In genomic region chr6:142941596-142942381, GRCm38 (mm10) we compare ENCODE assay signal across 15 mouse cellular contexts. TPM values are rescaled to one million over a fixed set of nuclear protein-coding genes. Genes with fewer than 3 reads are reported as not detected.
DNase-seq lines count a peak whose midpoint lies in the region; ATAC-seq and TF ChIP-seq lines count a peak whose summit lies in the region.
"Had no signal": no experiment of that assay in that cellular context is flagged by ENCODE, and none has a peak within 500 bp of the region (broad histone marks: within the 10 kb centered on the region; RNA-seq: fewer than 3 reads in every experiment).

No protein-coding gene starts in this region.

- DNase-seq in kidney, adult 8-10 months = peak; percentile 29 to 44
- DNase-seq in CD4-positive, CD25-positive, alpha-beta regulatory T cell, adult 2 months (ENCODE audit: low read depth, low spot score) = peak; percentile 62
- DNase-seq in thymus, postnatal 0 days (ENCODE audit: low spot score) = peak; percentile 50
- no peak for DNase-seq in heart, postnatal 4 days
- no peak for DNase-seq in left cerebral cortex, adult 2 months (ENCODE audit: extremely low spot score in 1 of 2, low spot score in 2 of 2)
- DNase-seq: cerebellum, adult 8-10 months; gastrocnemius, postnatal 14 days; lung, embryonic 14.5 days had no signal

- no peaks in the 10 kb centered on the region for H3K27me3 ChIP-seq in kidney, embryonic 15.5 days
- H3K27me3 ChIP-seq: CH12.LX; heart, embryonic 12.5 days; limb, embryonic 15.5 days had no signal

- no peak overlapping the region for H3K27ac ChIP-seq in kidney, embryonic 15.5 days
- H3K27ac ChIP-seq in left cerebral cortex, adult 2 months = no peak overlapping the region
- H3K27ac ChIP-seq: hindbrain, embryonic 10.5 days; limb, embryonic 15.5 days had no signal

- no peak overlapping the region for H3K9ac ChIP-seq in kidney, embryonic 15.5 days
- H3K9ac ChIP-seq: forebrain, postnatal 0 days; heart, embryonic 12.5 days; limb, embryonic 15.5 days; lung, embryonic 14.5 days had no signal

- H3K4me1 ChIP-seq in kidney, embryonic 15.5 days = peaks cover 19% of the 10 kb centered on the region

- no peak overlapping the region for H3K4me3 ChIP-seq in kidney, embryonic 15.5 days (replicated peaks)
- H3K4me3 ChIP-seq in left cerebral cortex, adult 2 months = no peak overlapping the region
- H3K4me3 ChIP-seq: heart, embryonic 12.5 days; hindbrain, embryonic 10.5 days; limb, embryonic 15.5 days had no signal

- intact Hi-C loops in left cerebral cortex, adult 2 months (cut with DNase I) = no loop called here

- ATAC-seq in kidney, embryonic 15.5 days (replicated peaks; ENCODE audit: low FRiP score) = no peak
- peak; percentile 19; the same call in 1 of the 2 replicates for ATAC-seq in granulocyte monocyte progenitor cell, adult 5-6 weeks (replicated peaks; ENCODE audit: poor library complexity, severe bottlenecking)

- 85% methylated on average over 11 of the region's 11 CpGs for WGBS in kidney, embryonic 15.5 days

- no peaks in the 10 kb centered on the region for H3K36me3 ChIP-seq in kidney, embryonic 15.5 days
- H3K36me3 ChIP-seq: heart, embryonic 12.5 days; limb, embryonic 15.5 days had no signal

- no peak overlapping the region for H3K4me2 ChIP-seq in kidney, embryonic 15.5 days
- H3K4me2 ChIP-seq: heart, embryonic 12.5 days; limb, embryonic 15.5 days; lung, embryonic 14.5 days had no signal

- TF ChIP-seq CTCF in left cerebral cortex, adult 2 months (IDR thresholded peaks at IDR 0.05) = no peak

- H3K9me3 ChIP-seq in kidney, embryonic 15.5 days (replicated peaks) = no peaks in the 10 kb centered on the region
- H3K9me3 ChIP-seq: heart, embryonic 12.5 days; hindbrain, embryonic 10.5 days; limb, embryonic 15.5 days had no signal

RNA-seq across cellular contexts. Expression of gene St8sia1, which starts 22.5 kb away (rescaled TPM):
- polyA plus RNA-seq in kidney, embryonic 15.5 days (2015; fragmentation: Nextera tagmentation; extraction: Ambion mirVana) = 3.0 and 3.1 TPM in 2 replicates
- not detected in 2 replicates for total RNA-seq in granulocyte monocyte progenitor cell, adult 5-6 weeks (2014; fragmentation: Nextera tagmentation)
- total RNA-seq in granulocyte monocyte progenitor cell, adult 5-6 weeks (2017) = not detected in 2 replicates
- 8.1 and 10.0 TPM in 2 replicates for polyA plus RNA-seq in thymus, postnatal 0 days (2015; fragmentation: Nextera tagmentation; extraction: Ambion mirVana)
- 1 to 10 TPM; 1.5 to 2.0 TPM for total RNA-seq in heart, postnatal 4 days (2021)
- total RNA-seq in left cerebral cortex, adult 2 months (2021) = 10 to 100 TPM; 29.8 to 30.8 TPM

Comparison
In these comparisons a context has a peak if more than half of its experiments do, and no peak if none do; other contexts are left out.
1. DNase-seq: peak in kidney, adult 8-10 months (2 of 2), CD4-positive, CD25-positive, alpha-beta regulatory T cell, adult 2 months (single experiment) and thymus, postnatal 0 days (single experiment); none in heart, postnatal 4 days (single experiment) and left cerebral cortex, adult 2 months (0 of 2).
2. RNA of gene St8sia1, which starts 22.5 kb away (total RNA-seq): 29.8 to 30.8 TPM in left cerebral cortex, adult 2 months; 1.5 to 2.0 TPM in heart, postnatal 4 days and not detected in granulocyte monocyte progenitor cell, adult 5-6 weeks; every median in the first group is over 10 times any median in the second.